Mouse (Mus musculus): ENCODE data around the gene Sgpp1.

Gene Sgpp1

GRCm38 (mm10) chr12:75735246-75736200 lies at the start of gene Sgpp1:
TSS of gene Sgpp1 (minus strand) at chr12:75735729.
- no peaks in the 10 kb centered on the region for H3K27me3 ChIP-seq (ENCODE audit: control insufficient read depth, insufficient read depth, low read length, poor library complexity, severe bottlenecking)

GRCm38 (mm10) chr12:75784271-75784751 lies 48.8 kb upstream of the Sgpp1 start:
- H3K36me3 ChIP-seq (ENCODE audit: control insufficient read depth, insufficient read depth, low read length, poor library complexity, severe bottlenecking), result no peaks in the 10 kb centered on the region
- no peak for DNase-seq (ENCODE audit: low read depth, low spot score)
- no peaks in the 10 kb centered on the region for H3K27me3 ChIP-seq (ENCODE audit: control insufficient read depth, insufficient read depth, low read length, poor library complexity, severe bottlenecking)

More at GRCm38 (mm10) chr12:75735246-75736200, at the start of gene Sgpp1:
- H3K36me3 ChIP-seq (ENCODE audit: control insufficient read depth, insufficient read depth, low read length, poor library complexity, severe bottlenecking), result no peaks in the 10 kb centered on the region
- peak; percentile 83 for DNase-seq (ENCODE audit: low read depth, low spot score)

GRCm38 (mm10) chr12:75781995-75782394 lies 46.5 kb upstream of the Sgpp1 start:
- DNase-seq (ENCODE audit: low read depth, low spot score), result no peak
- Histone ChIP-seq H3K36me3 (ENCODE audit: control insufficient read depth, insufficient read depth, low read length, poor library complexity, severe bottlenecking) (no peaks in the 10 kb centered on the region), H3K27me3 (ENCODE audit: control insufficient read depth, insufficient read depth, low read length, poor library complexity, severe bottlenecking) (no peaks in the 10 kb centered on the region)

DNA sequence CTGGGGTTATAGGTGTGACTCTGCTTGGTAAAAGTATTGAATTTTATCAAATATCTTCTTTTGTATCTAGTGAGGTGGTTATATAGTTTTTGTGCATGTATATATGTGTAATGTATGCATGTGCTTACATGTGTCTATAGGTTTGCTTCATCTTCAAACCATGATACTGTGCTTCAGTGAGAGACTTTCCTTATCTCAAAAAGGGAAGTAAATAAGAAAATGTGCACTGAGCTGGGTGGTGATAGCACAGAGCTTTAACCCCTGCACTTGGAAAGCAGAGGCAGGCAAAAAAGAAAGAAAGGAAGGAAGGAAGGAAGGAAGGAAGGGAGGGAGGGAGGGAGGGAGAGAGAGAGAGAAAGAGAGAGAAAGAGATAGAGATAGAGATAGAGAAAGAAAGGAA lies 45.9 kb upstream of the Sgpp1 start:
- Histone ChIP-seq H3K27me3 (ENCODE audit: control insufficient read depth, insufficient read depth, low read length, poor library complexity, severe bottlenecking) (no peaks in the 10 kb centered on the region), H3K36me3 (ENCODE audit: control insufficient read depth, insufficient read depth, low read length, poor library complexity, severe bottlenecking) (no peaks in the 10 kb centered on the region)
- DNase-seq (ENCODE audit: low read depth, low spot score), result no peak

DNA sequence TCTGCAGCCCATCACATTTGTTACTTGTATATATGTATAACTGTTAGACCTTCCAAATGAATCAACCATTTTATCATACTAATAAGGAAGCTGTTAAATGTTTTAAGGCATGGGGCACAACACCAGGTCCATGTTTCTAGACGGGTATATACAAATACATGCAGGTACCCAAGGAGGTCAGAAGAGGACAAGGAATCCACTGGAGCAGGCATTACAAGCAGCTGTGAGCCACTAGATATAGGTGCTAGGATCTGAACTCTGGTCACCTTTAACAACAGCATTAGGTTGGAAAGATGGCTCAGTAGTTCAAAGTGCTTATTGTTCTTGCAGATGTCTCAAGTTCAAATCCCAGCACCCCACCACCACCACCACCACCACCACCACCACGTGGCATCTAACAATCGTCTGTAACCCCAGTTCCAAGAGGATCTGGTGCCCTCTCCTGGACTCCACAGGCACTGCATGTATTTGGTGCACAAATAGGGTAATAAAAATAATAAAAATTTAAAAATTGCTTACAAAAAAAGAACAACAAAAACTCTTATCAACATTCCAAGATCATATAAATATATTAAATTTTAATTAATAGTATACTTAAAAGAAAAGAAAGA lies 37.0 kb upstream of the Sgpp1 start:
- DNase-seq (ENCODE audit: low read depth, low spot score), result peak; percentile 75
- Histone ChIP-seq H3K27me3 (ENCODE audit: control insufficient read depth, insufficient read depth, low read length, poor library complexity, severe bottlenecking) (no peaks in the 10 kb centered on the region), H3K36me3 (ENCODE audit: control insufficient read depth, insufficient read depth, low read length, poor library complexity, severe bottlenecking) (no peaks in the 10 kb centered on the region)

GRCm38 (mm10) chr12:75771410-75771809 lies 35.9 kb upstream of the Sgpp1 start:
- H3K27me3 ChIP-seq (ENCODE audit: control insufficient read depth, insufficient read depth, low read length, poor library complexity, severe bottlenecking), result no peaks in the 10 kb centered on the region
- no peak for DNase-seq (ENCODE audit: low read depth, low spot score)
- no peaks in the 10 kb centered on the region for H3K36me3 ChIP-seq (ENCODE audit: control insufficient read depth, insufficient read depth, low read length, poor library complexity, severe bottlenecking)

DNA sequence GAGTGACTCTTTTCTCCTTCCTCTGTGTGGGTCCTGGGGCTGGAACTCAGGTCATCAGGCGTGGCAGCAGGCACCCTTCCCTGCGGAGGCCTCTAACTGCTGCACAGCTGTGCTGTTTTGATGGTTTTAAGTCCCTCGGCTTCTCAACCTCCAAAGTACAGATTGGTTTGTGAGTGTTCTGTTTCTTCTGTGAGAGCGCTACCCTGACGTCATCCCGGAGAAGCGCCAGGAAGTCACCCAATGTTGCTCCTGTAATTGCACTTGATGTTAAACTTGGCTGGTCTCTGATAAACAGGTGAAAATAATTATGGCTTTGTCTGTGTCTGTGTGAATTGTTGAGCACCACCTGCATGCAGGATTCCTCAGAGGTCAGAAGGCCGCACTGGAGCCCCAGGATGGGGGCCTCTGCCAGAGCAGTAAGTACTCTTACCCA lies 31.4 kb upstream of the Sgpp1 start:
- no peak for DNase-seq (ENCODE audit: low read depth, low spot score)
- H3K36me3 ChIP-seq (ENCODE audit: control insufficient read depth, insufficient read depth, low read length, poor library complexity, severe bottlenecking), result no peaks in the 10 kb centered on the region
- no peaks in the 10 kb centered on the region for H3K27me3 ChIP-seq (ENCODE audit: control insufficient read depth, insufficient read depth, low read length, poor library complexity, severe bottlenecking)

- DNase-seq (ENCODE audit: low read depth, low spot score), result no peak
- no peaks in the 10 kb centered on the region for H3K27me3 ChIP-seq (ENCODE audit: control insufficient read depth, insufficient read depth, low read length, poor library complexity, severe bottlenecking)
- no peaks in the 10 kb centered on the region for H3K36me3 ChIP-seq (ENCODE audit: control insufficient read depth, insufficient read depth, low read length, poor library complexity, severe bottlenecking)
Measured at GRCm38 (mm10) chr12:75766395-75766794, 30.9 kb upstream of the Sgpp1 start.

- no peaks in the 10 kb centered on the region for H3K27me3 ChIP-seq (ENCODE audit: control insufficient read depth, insufficient read depth, low read length, poor library complexity, severe bottlenecking)
- no peaks in the 10 kb centered on the region for H3K36me3 ChIP-seq (ENCODE audit: control insufficient read depth, insufficient read depth, low read length, poor library complexity, severe bottlenecking)
- no peak for DNase-seq (ENCODE audit: low read depth, low spot score)
Measured at GRCm38 (mm10) chr12:75765751-75766150, 30.2 kb upstream of the Sgpp1 start.

DNA sequence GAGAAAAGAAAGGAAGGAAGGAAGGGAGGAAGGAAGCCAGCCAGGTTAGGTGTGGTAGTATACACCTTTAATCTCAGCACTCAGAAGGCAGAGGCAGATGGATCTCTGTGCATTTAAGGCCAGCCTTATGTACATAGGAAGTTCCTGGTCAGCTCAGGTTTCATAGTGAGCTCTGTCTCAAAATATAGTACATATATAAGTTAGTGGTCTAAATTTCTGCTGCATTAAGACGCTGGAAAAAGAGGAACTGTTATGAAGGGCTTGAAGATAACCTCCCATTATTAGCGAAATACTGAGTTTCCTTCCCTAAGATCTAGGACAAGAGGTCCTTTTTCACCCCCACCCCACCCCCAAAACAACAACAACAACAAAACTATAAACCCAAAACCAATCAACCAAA lies 20.9 kb upstream of the Sgpp1 start:
- no peaks in the 10 kb centered on the region for H3K36me3 ChIP-seq (ENCODE audit: control insufficient read depth, insufficient read depth, low read length, poor library complexity, severe bottlenecking)
- no peaks in the 10 kb centered on the region for H3K27me3 ChIP-seq (ENCODE audit: control insufficient read depth, insufficient read depth, low read length, poor library complexity, severe bottlenecking)
- DNase-seq (ENCODE audit: low read depth, low spot score), result no peak

GRCm38 (mm10) chr12:75753730-75754129 lies 18.2 kb upstream of the Sgpp1 start:
- DNase-seq (ENCODE audit: low read depth, low spot score), result no peak
- H3K36me3 ChIP-seq (ENCODE audit: control insufficient read depth, insufficient read depth, low read length, poor library complexity, severe bottlenecking), result no peaks in the 10 kb centered on the region
- no peaks in the 10 kb centered on the region for H3K27me3 ChIP-seq (ENCODE audit: control insufficient read depth, insufficient read depth, low read length, poor library complexity, severe bottlenecking)

DNA sequence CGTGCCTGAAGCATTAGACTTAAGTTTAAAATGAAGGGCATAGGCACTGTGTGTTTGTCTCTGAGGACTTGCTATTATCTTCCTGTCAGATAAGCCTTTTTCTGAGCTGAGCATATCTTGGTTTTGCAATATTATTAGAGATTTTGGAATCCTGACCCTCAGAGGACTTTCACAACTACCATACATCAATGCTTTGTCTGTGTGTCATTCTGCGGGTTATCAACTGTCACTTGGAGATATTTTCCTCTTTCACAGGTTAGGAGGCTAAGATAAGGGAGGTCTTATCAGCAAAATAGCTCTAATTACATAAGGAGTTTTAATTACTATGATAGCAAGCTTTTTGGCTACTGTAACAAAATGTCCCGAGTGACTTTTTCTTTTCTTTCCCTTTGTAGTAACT lies 16.5 kb upstream of the Sgpp1 start:
- no peaks in the 10 kb centered on the region for H3K36me3 ChIP-seq (ENCODE audit: control insufficient read depth, insufficient read depth, low read length, poor library complexity, severe bottlenecking)
- no peak for DNase-seq (ENCODE audit: low read depth, low spot score)
- H3K27me3 ChIP-seq (ENCODE audit: control insufficient read depth, insufficient read depth, low read length, poor library complexity, severe bottlenecking), result no peaks in the 10 kb centered on the region

DNA sequence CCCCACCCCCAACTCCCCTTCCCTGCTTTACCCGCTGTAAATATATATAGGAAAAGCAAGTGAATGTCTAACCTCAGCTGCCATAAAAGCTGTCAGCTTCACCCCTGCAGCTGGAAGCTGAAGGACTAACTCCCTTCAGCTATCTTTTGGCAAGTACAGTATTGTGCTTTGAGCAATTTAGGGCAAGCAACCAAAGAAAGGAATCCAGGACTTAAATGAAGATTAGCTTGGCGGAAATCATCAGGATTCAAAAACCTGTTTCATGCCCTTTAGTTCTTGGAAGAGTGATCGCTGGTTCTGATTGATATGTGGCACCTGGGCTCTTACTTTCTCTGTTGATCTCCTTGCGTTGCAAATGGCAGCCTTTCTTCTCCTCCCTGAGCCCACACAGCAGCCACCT lies 13.0 kb upstream of the Sgpp1 start:
- H3K36me3 ChIP-seq (ENCODE audit: control insufficient read depth, insufficient read depth, low read length, poor library complexity, severe bottlenecking), result no peaks in the 10 kb centered on the region
- no peak for DNase-seq (ENCODE audit: low read depth, low spot score)
- no peaks in the 10 kb centered on the region for H3K27me3 ChIP-seq (ENCODE audit: control insufficient read depth, insufficient read depth, low read length, poor library complexity, severe bottlenecking)

DNA sequence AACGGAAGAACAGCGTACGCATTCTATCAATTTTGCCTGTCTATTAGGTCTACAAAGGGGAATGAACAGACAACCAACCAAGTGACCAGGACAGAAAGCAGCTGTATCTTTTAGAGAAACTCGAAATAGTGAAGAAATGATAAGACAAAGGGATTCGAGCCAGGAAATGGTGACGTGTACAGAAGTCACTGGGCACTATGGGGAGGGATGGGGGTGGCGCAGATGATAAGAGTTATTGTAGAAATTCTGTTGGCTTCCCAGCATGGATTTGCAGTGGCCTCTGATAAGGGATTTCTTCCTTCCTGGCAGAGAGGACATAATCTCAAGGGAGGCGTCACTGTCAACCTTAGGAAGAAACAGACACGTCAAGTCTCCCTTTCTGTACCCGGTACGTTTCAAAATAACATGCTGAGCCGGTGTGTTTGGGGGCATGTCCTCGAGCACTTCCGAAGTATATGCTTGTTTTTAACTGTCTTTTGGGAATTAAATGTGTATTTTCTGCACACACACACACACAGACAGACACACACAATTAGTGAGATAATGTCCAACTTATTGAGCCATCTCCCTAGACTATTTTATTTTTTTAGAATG lies 10.3 kb upstream of the Sgpp1 start:
- no peak for DNase-seq (ENCODE audit: low read depth, low spot score)
- Histone ChIP-seq H3K36me3 (ENCODE audit: control insufficient read depth, insufficient read depth, low read length, poor library complexity, severe bottlenecking) (no peaks in the 10 kb centered on the region), H3K27me3 (ENCODE audit: control insufficient read depth, insufficient read depth, low read length, poor library complexity, severe bottlenecking) (no peaks in the 10 kb centered on the region)

- no peak for DNase-seq (ENCODE audit: low read depth, low spot score)
- H3K27me3 ChIP-seq (ENCODE audit: control insufficient read depth, insufficient read depth, low read length, poor library complexity, severe bottlenecking), result no peaks in the 10 kb centered on the region
Measured at GRCm38 (mm10) chr12:75742101-75742500, 6.6 kb upstream of the Sgpp1 start.

More at GRCm38 (mm10) chr12:75742101-75742500, 6.6 kb upstream of the Sgpp1 start:
- no peaks in the 10 kb centered on the region for H3K36me3 ChIP-seq (ENCODE audit: control insufficient read depth, insufficient read depth, low read length, poor library complexity, severe bottlenecking)
